Mouse (Mus musculus): ENCODE measurements around the gene Cap1.

GRCm38 (mm10) chr4:122873003-122873402, 12.9 kb downstream of the Cap1 start:
- no peak for TF ChIP-seq HCFC1 (IDR thresholded peaks at IDR 0.05; ENCODE audit: borderline replicate concordance, insufficient read depth, low read length)
- no peak for TF ChIP-seq ZNF384 (IDR thresholded peaks at IDR 0.05; ENCODE audit: low read depth, low read length)
